Mouse (Mus musculus) embryonic facial prominence, embryonic 11.5 days (tissue): ENCODE results near the gene Slc11a1. TPM values are rescaled to one million over a fixed set of nuclear protein-coding genes. Genes with fewer than 3 reads are reported as not detected.

Experiments used
- ATAC-seq: fragments of 200-750 bp; cut with Nextera tagmentation; replicated peaks from 2 replicates; pipeline ENCODE4 v1.8.0; 2017; ENCODE audit warnings: low read depth; ENCODE audit not compliant: insufficient number of reproducible peaks, low FRiP score, low TSS enrichment
- DNase-seq: peaks from one replicate; pipeline ENCODE4 v3.0.0-alpha.2; 2015; ENCODE audit warnings: low spot score
- H3K27ac ChIP-seq: fragments of 300-500 bp; sonication (generic); replicated peaks from 2 replicates; pipeline ENCODE4 v1.5.1; 2014; ENCODE audit warnings: mild to moderate bottlenecking, low read depth, low read length, control low read depth
- H3K27me3 ChIP-seq: fragments of 300-500 bp; sonication (generic); 2 replicates; pipeline ENCODE4 v1.6.1; 2014; ENCODE audit warnings: mild to moderate bottlenecking, low read length, moderate library complexity, mixed read lengths; ENCODE audit not compliant: control insufficient read depth, insufficient read depth
- H3K36me3 ChIP-seq: fragments of 300-500 bp; sonication (generic); replicated peaks from 2 replicates; pipeline ENCODE4 v1.6.1; 2014; ENCODE audit warnings: low read depth, mild to moderate bottlenecking, low read length, moderate library complexity, mixed read lengths; ENCODE audit not compliant: control insufficient read depth, insufficient read depth
- H3K4me1 ChIP-seq: fragments of 300-500 bp; sonication (generic); 2 replicates; pipeline ENCODE4 v1.6.1; 2014; ENCODE audit warnings: low read length, mixed read lengths; ENCODE audit not compliant: control insufficient read depth, insufficient read depth
- H3K4me2 ChIP-seq: fragments of 300-500 bp; sonication (generic); 2 replicates; pipeline ENCODE4 v1.6.1; 2014; ENCODE audit warnings: low read depth, mild to moderate bottlenecking, control low read depth, low read length, moderate library complexity
- H3K4me3 ChIP-seq: fragments of 300-500 bp; sonication (generic); 2 replicates; pipeline ENCODE4 v1.5.1; 2014; ENCODE audit warnings: low read depth, low read length, control low read depth
- H3K9ac ChIP-seq: fragments of 300-500 bp; sonication (generic); replicated peaks from 2 replicates; pipeline ENCODE4 v1.6.1; 2014; ENCODE audit warnings: mild to moderate bottlenecking, control low read depth, low read length
- H3K9me3 ChIP-seq: fragments of 300-500 bp; sonication (generic); replicated peaks from 2 replicates; pipeline ENCODE4 v1.6.1; 2016; ENCODE audit warnings: mild to moderate bottlenecking, low read length, inconsistent platforms, mixed read lengths; ENCODE audit not compliant: control insufficient read depth
- WGBS: fragments of 180-500 bp; shearing (Covaris S2); extraction: QIAGEN DNeasy Blood & Tissue Kit; methylation state at CpG from one replicate; pipeline ENCODE4 v1.1.7; 2014; 5-methylcytosine and 5-hydroxymethylcytosine counted together
- polyA plus RNA-seq: library from polyadenylated mRNA; unstranded; fragments of >200 nt; fragmentation: Nextera tagmentation; extraction: Ambion mirVana; gene quantifications from 2 replicates; pipeline ENCODE4 v1.2.1, GENCODE M21; 2014

The Slc11a1 gene
- polyA plus RNA-seq, 1 experiment from 2014 or later: 2.4 TPM

GRCm38 (mm10) chr1:74390287-74390906, 15.4 kb downstream of the Slc11a1 start:
- WGBS: 6% methylated on average over 21 of the region's 21 CpGs
- peaks cover 8% of the 10 kb centered on the region for H3K36me3 ChIP-seq
- H3K4me2 ChIP-seq: peak overlapping the region; percentile 52
- H3K4me3 ChIP-seq: peak overlapping the region; percentile 18; the same call in 1 of the 2 replicates
- ATAC-seq (no peak), DNase-seq (peak; percentile 70)
- peaks cover 3% of the 10 kb centered on the region; the same call in 1 of the 2 replicates for H3K4me1 ChIP-seq
- peak overlapping the region; percentile 47; the same call in 1 of the 2 replicates for H3K27ac ChIP-seq
- H3K9me3 ChIP-seq: no peaks in the 10 kb centered on the region
- peak overlapping the region; percentile 47 for H3K9ac ChIP-seq
- H3K27me3 ChIP-seq: peaks cover 2% of the 10 kb centered on the region; the same call in 1 of the 2 replicates

GRCm38 (mm10) chr1:74390924-74391748, 16.1 kb downstream of the Slc11a1 start, which contains the start of gene Ctdsp1:
TSS of gene Ctdsp1 (plus strand) at chr1:74391509.
- H3K4me2 ChIP-seq: peak within 1 kb of the TSS; percentile 97
- peaks cover 2% of the 10 kb centered on the region; the same call in 1 of the 2 replicates for H3K27me3 ChIP-seq
- peaks cover 8% of the 10 kb centered on the region for H3K36me3 ChIP-seq
- no peaks in the 10 kb centered on the region for H3K9me3 ChIP-seq
- peak within 1 kb of the TSS; percentile 96 for H3K27ac ChIP-seq
- WGBS: 4% methylated on average over 44 of the region's 51 CpGs
- H3K4me1 ChIP-seq: peaks cover 3% of the 10 kb centered on the region; the same call in 1 of the 2 replicates
- H3K4me3 ChIP-seq: peak within 1 kb of the TSS; percentile 98
- peak; percentile 98 for DNase-seq
- ATAC-seq: peak; percentile 63
- H3K9ac ChIP-seq: peak within 1 kb of the TSS; percentile 96

GRCm38 (mm10) chr1:74391844-74392441, 16.9 kb downstream of the Slc11a1 start:
- H3K36me3 ChIP-seq: peaks cover 8% of the 10 kb centered on the region
- peak overlapping the region; percentile 96 for H3K27ac ChIP-seq
- H3K4me2 ChIP-seq: peak overlapping the region; percentile 97
- H3K4me3 ChIP-seq: peak overlapping the region; percentile 98
- ATAC-seq: no peak; the same call in 1 of the 2 replicates
- peaks cover 2% of the 10 kb centered on the region; the same call in 1 of the 2 replicates for H3K27me3 ChIP-seq
- peaks cover 3% of the 10 kb centered on the region; the same call in 1 of the 2 replicates for H3K4me1 ChIP-seq
- peak; percentile 68 for DNase-seq
- under 1% methylated on average over 42 of the region's 63 CpGs for WGBS
- no peaks in the 10 kb centered on the region for H3K9me3 ChIP-seq
- peak overlapping the region; percentile 96 for H3K9ac ChIP-seq

- H3K27ac ChIP-seq: peak overlapping the region; percentile 96
- ATAC-seq (peak; percentile 16; the same call in 1 of the 2 replicates), DNase-seq (no peak)
- peaks cover 8% of the 10 kb centered on the region for H3K36me3 ChIP-seq
- no peaks in the 10 kb centered on the region for H3K9me3 ChIP-seq
- peak overlapping the region; percentile 97 for H3K4me2 ChIP-seq
- peaks cover 2% of the 10 kb centered on the region; the same call in 1 of the 2 replicates for H3K27me3 ChIP-seq
- H3K4me3 ChIP-seq: peak overlapping the region; percentile 98
- peak overlapping the region; percentile 96 for H3K9ac ChIP-seq
- peaks cover 3% of the 10 kb centered on the region; the same call in 1 of the 2 replicates for H3K4me1 ChIP-seq
- 2% methylated on average over 16 of the region's 16 CpGs for WGBS
These were observed 17.5 kb downstream of the Slc11a1 start for GRCm38 (mm10) chr1:74392446-74392994.

GRCm38 (mm10) chr1:74393010-74393409, 18.0 kb downstream of the Slc11a1 start:
- Histone ChIP-seq H3K9ac (peak overlapping the region; percentile 96), H3K36me3 (peaks cover 8% of the 10 kb centered on the region), H3K4me2 (peak overlapping the region; percentile 97), H3K4me1 (peaks cover 3% of the 10 kb centered on the region; the same call in 1 of the 2 replicates), H3K27ac (no peak overlapping the region), H3K9me3 (no peaks in the 10 kb centered on the region), H3K4me3 (peak overlapping the region; percentile 98), H3K27me3 (peaks cover 2% of the 10 kb centered on the region; the same call in 1 of the 2 replicates)
- DNase-seq (no peak), ATAC-seq (no peak)
- 44% methylated on average over 7 of the region's 7 CpGs for WGBS

GRCm38 (mm10) chr1:74393697-74394096, 18.7 kb downstream of the Slc11a1 start:
- H3K4me3 ChIP-seq: no peak overlapping the region; the same call in 1 of the 2 replicates
- H3K9ac ChIP-seq: no peak overlapping the region
- H3K36me3 ChIP-seq: peaks cover 8% of the 10 kb centered on the region
- no peak overlapping the region for H3K4me2 ChIP-seq
- peaks cover 3% of the 10 kb centered on the region; the same call in 1 of the 2 replicates for H3K4me1 ChIP-seq
- H3K27me3 ChIP-seq: peaks cover 2% of the 10 kb centered on the region; the same call in 1 of the 2 replicates
- WGBS: 88% methylated on average over 9 of the region's 9 CpGs
- H3K27ac ChIP-seq: no peak overlapping the region
- no peaks in the 10 kb centered on the region for H3K9me3 ChIP-seq
- no peak for ATAC-seq
- DNase-seq: no peak

GRCm38 (mm10) chr1:74394311-74394710, 19.3 kb downstream of the Slc11a1 start:
- 92% methylated on average over 9 of the region's 9 CpGs for WGBS
- Histone ChIP-seq H3K4me3 (no peak overlapping the region), H3K4me2 (no peak overlapping the region), H3K9me3 (no peaks in the 10 kb centered on the region), H3K9ac (no peak overlapping the region), H3K27me3 (peaks cover 2% of the 10 kb centered on the region; the same call in 1 of the 2 replicates), H3K36me3 (peaks cover 8% of the 10 kb centered on the region), H3K4me1 (peaks cover 3% of the 10 kb centered on the region; the same call in 1 of the 2 replicates), H3K27ac (no peak overlapping the region)
- ATAC-seq (no peak), DNase-seq (no peak)
